Mouse (Mus musculus): ENCODE data around the gene 4930512M02Rik. TPM values are rescaled to one million over a fixed set of nuclear protein-coding genes. Genes with fewer than 3 reads are reported as not detected.
"Not testable (repeated sequence)": the region's sequence is repeated elsewhere in the genome, so short reads cannot be mapped to it uniquely, and the experiment has no call there.

Gene 4930512M02Rik
- polyA plus RNA-seq (2012; rRNA removed), result not detected in 2 replicates

DNA sequence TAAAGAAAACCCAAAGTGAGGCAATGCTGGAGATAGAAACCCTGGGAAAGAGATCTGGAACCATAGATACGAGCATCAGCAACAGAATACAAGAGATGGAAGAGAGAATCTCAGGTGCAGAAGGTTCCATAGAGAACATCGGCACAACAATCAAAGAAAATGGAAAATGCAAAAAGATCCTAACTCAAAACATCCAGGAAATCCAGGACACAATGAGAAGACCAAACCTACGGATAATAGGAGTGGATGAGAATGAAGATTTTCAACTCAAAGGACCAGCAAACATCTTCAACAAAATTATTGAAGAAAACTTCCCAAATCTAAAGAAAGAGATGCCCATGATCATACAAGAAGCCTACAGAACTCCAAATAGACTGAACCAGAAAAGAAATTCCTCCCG is at the start of gene 4930512M02Rik:
Gene 4930512M02Rik (minus strand): TSS at position 101 of the 400 bp plus-strand sequence.
- DNase-seq; H3K36me3 ChIP-seq (ENCODE audit: control insufficient read depth, insufficient read depth, low read length); H3K4me3 ChIP-seq (ENCODE audit: insufficient read depth, low read depth, low read length); H3K27me3 ChIP-seq (replicated peaks; ENCODE audit: control insufficient read depth, insufficient read depth, low read length); H3K4me1 ChIP-seq (ENCODE audit: control insufficient read depth, insufficient read depth, low read length); H3K27ac ChIP-seq (ENCODE audit: insufficient read depth, low read depth, low read length): not testable (repeated sequence)
- 85% methylated on average over 3 of the region's 4 CpGs for WGBS

DNA sequence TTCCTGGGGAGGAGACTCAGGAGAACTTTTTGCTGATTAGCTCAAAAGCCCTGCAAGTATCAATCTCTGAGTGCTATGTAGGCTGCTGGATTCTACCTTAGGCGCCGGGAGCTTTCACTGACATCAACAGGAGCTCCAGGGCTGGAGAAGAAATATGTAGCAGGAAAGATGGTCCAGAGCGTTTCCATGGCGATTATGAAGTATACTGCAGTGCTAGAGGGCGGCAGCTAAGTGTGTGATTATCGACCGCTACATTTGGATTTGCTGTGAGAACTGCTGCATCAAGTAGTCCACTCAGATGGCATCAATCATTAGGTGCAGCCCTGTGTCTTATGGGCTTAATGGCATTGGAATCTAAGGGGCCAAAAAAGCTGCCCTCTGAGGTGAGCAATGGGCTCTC is 49.5 kb upstream of the 4930512M02Rik start:
- no peaks in the 10 kb centered on the region for H3K4me1 ChIP-seq (ENCODE audit: control insufficient read depth, insufficient read depth, low read length)
- TF ChIP-seq POLR2A (IDR thresholded peaks at IDR 0.05; ENCODE audit: low read depth, low read length) (no peak), CTCF (conservative IDR thresholded peaks at IDR 0.05; ENCODE audit: insufficient read depth, insufficient read length, low read depth, low read length) (no peak)
- H3K4me3 ChIP-seq (ENCODE audit: insufficient read depth, low read depth, low read length), result no peak overlapping the region
- H3K36me3 ChIP-seq (ENCODE audit: control insufficient read depth, insufficient read depth, low read length), result no peaks in the 10 kb centered on the region
- H3K27ac ChIP-seq (ENCODE audit: insufficient read depth, low read depth, low read length), result no peak overlapping the region
- 91% methylated on average over 7 of the region's 7 CpGs for WGBS
- H3K27me3 ChIP-seq (replicated peaks; ENCODE audit: control insufficient read depth, insufficient read depth, low read length), result no peaks in the 10 kb centered on the region
- DNase-seq, result no peak

DNA sequence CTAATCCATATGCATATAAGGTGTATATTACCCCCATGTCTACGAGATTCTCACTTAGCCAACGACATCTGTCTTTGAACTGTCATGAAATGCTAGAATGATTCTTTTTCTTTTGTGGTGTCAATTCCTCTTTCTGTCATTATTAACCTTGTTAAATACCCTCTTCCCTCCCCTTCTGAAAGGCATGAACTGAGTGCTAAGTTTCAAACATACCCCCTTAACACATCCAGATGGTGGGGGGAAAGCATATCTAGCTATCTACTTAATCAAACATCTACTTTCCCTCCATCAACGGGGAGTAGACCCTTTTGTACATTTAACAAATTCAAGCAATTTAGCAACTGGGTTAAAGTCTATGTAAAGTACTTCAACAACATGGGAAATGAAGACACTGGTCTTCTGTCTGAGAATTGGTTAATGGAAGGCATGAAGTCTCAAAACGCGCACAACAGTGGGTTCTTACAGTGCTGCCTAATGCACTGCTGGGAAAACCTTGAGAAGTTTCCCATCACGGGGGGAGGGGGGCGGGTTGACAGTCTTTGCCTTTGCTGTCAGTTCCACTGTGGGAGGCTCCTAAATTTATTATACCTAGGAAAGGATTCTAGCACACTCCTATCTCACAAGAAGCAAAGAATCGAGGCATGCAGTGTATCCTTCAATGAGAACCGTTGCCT is 48.6 kb upstream of the 4930512M02Rik start:
- no peak for DNase-seq
- TF ChIP-seq CTCF (conservative IDR thresholded peaks at IDR 0.05; ENCODE audit: insufficient read depth, insufficient read length, low read depth, low read length) (no peak), POLR2A (IDR thresholded peaks at IDR 0.05; ENCODE audit: low read depth, low read length) (no peak)
- H3K27me3 ChIP-seq (replicated peaks; ENCODE audit: control insufficient read depth, insufficient read depth, low read length), result no peaks in the 10 kb centered on the region
- H3K36me3 ChIP-seq (ENCODE audit: control insufficient read depth, insufficient read depth, low read length), result no peaks in the 10 kb centered on the region
- no peaks in the 10 kb centered on the region for H3K4me1 ChIP-seq (ENCODE audit: control insufficient read depth, insufficient read depth, low read length)
- H3K4me3 ChIP-seq (ENCODE audit: insufficient read depth, low read depth, low read length), result no peak overlapping the region
- 65% methylated on average over 9 of the region's 9 CpGs for WGBS
- H3K27ac ChIP-seq (ENCODE audit: insufficient read depth, low read depth, low read length), result no peak overlapping the region

DNA sequence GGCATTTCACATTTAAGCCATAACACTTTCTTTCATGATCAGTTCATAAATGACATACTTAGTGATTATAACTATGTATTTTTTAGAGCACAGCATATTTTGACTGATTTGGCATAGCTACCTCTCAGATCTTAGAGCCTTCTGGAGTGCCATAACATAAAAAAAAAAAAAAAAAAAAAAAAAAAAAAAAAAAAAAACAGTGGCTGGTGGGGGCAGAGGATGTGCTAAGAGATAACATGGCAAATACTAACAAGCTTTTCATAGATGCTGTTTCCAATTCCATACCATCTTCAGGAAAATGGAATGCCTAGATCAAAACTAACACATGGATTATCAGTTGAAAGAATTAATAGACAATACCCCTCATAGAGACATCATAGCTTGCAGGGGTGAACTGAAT is 47.4 kb upstream of the 4930512M02Rik start:
- Histone ChIP-seq H3K4me1 (ENCODE audit: control insufficient read depth, insufficient read depth, low read length) (no peaks in the 10 kb centered on the region), H3K4me3 (ENCODE audit: insufficient read depth, low read depth, low read length) (no peak overlapping the region), H3K27me3 (replicated peaks; ENCODE audit: control insufficient read depth, insufficient read depth, low read length) (no peaks in the 10 kb centered on the region), H3K36me3 (ENCODE audit: control insufficient read depth, insufficient read depth, low read length) (no peaks in the 10 kb centered on the region), H3K27ac (ENCODE audit: insufficient read depth, low read depth, low read length) (no peak overlapping the region)
- TF ChIP-seq POLR2A (IDR thresholded peaks at IDR 0.05; ENCODE audit: low read depth, low read length) (no peak), CTCF (conservative IDR thresholded peaks at IDR 0.05; ENCODE audit: insufficient read depth, insufficient read length, low read depth, low read length) (no peak)
- no peak for DNase-seq

DNA sequence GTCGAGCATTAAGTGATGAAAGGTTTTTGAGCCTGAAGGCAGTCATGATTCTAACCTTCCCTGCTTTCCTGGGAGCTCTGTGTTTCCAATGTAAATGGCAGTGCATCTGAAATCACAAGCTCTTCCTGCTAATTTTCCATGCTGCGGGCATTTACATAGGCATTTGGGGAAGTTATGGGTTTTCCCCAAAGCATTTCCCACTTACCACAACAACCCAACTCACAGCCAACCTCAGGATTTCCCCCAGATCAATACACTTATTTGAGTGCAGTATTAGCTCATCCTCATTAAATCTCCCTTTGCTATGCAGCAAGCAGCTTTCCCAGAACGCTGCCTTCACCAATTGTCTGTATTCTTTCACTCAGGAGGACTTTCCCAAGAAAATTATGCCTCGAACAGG is 45.3 kb upstream of the 4930512M02Rik start:
- DNase-seq, result no peak
- H3K36me3 ChIP-seq (ENCODE audit: control insufficient read depth, insufficient read depth, low read length), result no peaks in the 10 kb centered on the region
- H3K27me3 ChIP-seq (replicated peaks; ENCODE audit: control insufficient read depth, insufficient read depth, low read length), result no peaks in the 10 kb centered on the region
- 76% methylated on average over 4 of the region's 4 CpGs for WGBS
- no peak overlapping the region for H3K4me3 ChIP-seq (ENCODE audit: insufficient read depth, low read depth, low read length)
- no peak for TF ChIP-seq POLR2A (IDR thresholded peaks at IDR 0.05; ENCODE audit: low read depth, low read length)
- TF ChIP-seq CTCF (conservative IDR thresholded peaks at IDR 0.05; ENCODE audit: insufficient read depth, insufficient read length, low read depth, low read length), result no peak
- H3K4me1 ChIP-seq (ENCODE audit: control insufficient read depth, insufficient read depth, low read length), result no peaks in the 10 kb centered on the region
- H3K27ac ChIP-seq (ENCODE audit: insufficient read depth, low read depth, low read length), result no peak overlapping the region

DNA sequence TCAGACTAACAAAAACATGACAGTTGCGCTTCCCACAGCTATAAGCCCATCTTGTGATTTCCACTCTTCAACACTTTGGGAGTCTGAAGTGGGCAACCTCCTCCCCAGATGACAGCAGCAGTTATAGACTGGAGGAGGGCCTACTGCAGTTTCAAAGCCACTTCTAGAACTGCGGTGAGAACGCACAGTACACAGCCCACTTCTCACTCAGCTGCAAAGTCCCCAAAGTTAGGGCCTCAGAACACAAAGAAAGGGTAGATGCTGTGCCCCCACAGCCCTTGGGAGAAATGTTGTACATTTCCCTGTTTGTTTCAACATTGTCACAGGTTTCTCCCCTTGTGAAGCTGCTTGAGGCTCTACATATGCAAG is 40.3 kb upstream of the 4930512M02Rik start:
- Histone ChIP-seq H3K4me3 (ENCODE audit: insufficient read depth, low read depth, low read length) (no peak overlapping the region), H3K27ac (ENCODE audit: insufficient read depth, low read depth, low read length) (no peak overlapping the region), H3K27me3 (replicated peaks; ENCODE audit: control insufficient read depth, insufficient read depth, low read length) (no peaks in the 10 kb centered on the region), H3K36me3 (ENCODE audit: control insufficient read depth, insufficient read depth, low read length) (no peaks in the 10 kb centered on the region), H3K4me1 (ENCODE audit: control insufficient read depth, insufficient read depth, low read length) (no peaks in the 10 kb centered on the region)
- DNase-seq, result no peak
- WGBS, result 89% methylated on average over 3 of the region's 3 CpGs
- TF ChIP-seq POLR2A (IDR thresholded peaks at IDR 0.05; ENCODE audit: low read depth, low read length), result no peak
- no peak for TF ChIP-seq CTCF (conservative IDR thresholded peaks at IDR 0.05; ENCODE audit: insufficient read depth, insufficient read length, low read depth, low read length)

DNA sequence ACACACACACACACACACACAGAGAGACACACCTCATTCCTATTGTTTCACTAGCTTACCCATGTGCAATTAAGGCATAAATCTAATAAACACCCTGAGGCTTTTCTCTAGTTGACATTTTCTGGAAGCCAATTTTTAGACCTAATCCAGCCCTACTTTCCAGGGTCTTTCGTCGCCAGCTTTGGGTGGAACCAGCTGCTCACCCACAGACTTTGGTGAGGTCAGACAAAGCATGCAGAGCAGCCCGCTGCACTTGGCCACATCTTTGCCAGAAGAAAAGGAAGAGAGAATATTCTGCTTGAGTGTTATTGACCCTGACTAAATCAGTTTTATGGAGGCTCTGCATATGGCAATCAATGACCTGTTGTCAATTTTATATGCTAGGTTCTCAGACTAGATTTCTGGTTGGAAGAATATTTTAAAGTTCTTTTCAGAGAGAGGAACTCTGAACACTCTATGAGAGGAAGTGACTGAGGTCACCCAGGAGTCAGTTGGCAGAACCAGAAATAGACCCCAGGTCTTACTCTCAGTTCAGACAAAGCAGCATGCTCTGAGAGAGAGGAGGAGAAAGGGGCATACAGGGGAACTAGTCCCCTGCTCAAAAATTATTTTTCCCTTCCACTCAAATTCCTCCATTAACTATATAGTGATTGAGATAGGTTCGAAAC is 39.8 kb upstream of the 4930512M02Rik start:
- Histone ChIP-seq H3K4me3 (ENCODE audit: insufficient read depth, low read depth, low read length) (no peak overlapping the region), H3K27ac (ENCODE audit: insufficient read depth, low read depth, low read length) (no peak overlapping the region), H3K27me3 (replicated peaks; ENCODE audit: control insufficient read depth, insufficient read depth, low read length) (no peaks in the 10 kb centered on the region), H3K4me1 (ENCODE audit: control insufficient read depth, insufficient read depth, low read length) (no peaks in the 10 kb centered on the region), H3K36me3 (ENCODE audit: control insufficient read depth, insufficient read depth, low read length) (no peaks in the 10 kb centered on the region)
- 87% methylated on average over 4 of the region's 4 CpGs for WGBS
- TF ChIP-seq POLR2A (IDR thresholded peaks at IDR 0.05; ENCODE audit: low read depth, low read length) (no peak), CTCF (conservative IDR thresholded peaks at IDR 0.05; ENCODE audit: insufficient read depth, insufficient read length, low read depth, low read length) (no peak)
- no peak for DNase-seq

All from kidney, adult 2 months (tissue).